Mouse (Mus musculus) liver, adult 2 months (tissue): ENCODE data around the gene Mpv17.

Experiments
- CTCF ChIP-seq: fragments of 200-500 bp; IDR thresholded peaks from 2 replicates; pipeline ENCODE4 v1.5.1; 2011; ENCODE audit warnings: low read depth, low read length, control low read depth
- POLR2A ChIP-seq: fragments of 200-500 bp; IDR thresholded peaks from 2 replicates; pipeline ENCODE4 v1.6.1; 2011; ENCODE audit warnings: low read length, control low read depth; ENCODE audit not compliant: insufficient read depth; ENCODE audit errors: extremely low read depth

DNA sequence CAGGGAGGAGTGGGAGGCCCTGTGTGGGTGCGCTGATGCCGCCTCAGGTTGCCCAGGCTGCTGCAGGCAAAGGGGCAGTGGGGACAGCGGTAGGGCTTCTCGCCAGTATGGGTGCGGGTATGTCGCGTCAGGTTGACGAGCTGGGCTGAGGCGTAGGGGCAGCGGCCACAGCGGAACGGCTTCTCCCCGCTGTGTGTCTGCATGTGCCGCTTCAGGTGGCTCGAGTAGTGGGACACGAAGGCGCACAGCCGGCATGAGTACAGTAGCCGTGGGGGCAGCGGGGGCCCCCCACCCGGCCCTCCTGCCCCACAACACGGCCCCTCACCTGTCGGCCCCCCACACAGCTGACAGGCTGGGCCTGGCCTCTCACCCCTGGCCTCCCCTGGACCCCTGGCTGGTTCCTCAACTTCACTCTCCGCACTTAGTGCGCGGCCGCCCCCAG is 46.3 kb upstream of the Mpv17 start:
- TF ChIP-seq CTCF (no peak), POLR2A (no peak)
